Mouse (Mus musculus) midbrain, embryonic 14.5 days (tissue): Measurements from ENCODE around the gene Atp6v1fnb. TPM values are rescaled to one million over a fixed set of nuclear protein-coding genes. Genes with fewer than 3 reads are reported as not detected.
A peak's percentile ranks its signal among the peaks of the same experiment; 100 is the strongest.

Source experiments
- ATAC-seq: fragments of 200-750 bp; cut with Nextera tagmentation; 2 replicates; pipeline ENCODE4 v1.8.0; 2017; ENCODE audit warnings: moderate number of reproducible peaks, moderate library complexity; ENCODE audit not compliant: low FRiP score, low TSS enrichment
- DNase-seq: peaks from one replicate; pipeline ENCODE4 v3.0.0-alpha.2; 2015
- H3K27ac ChIP-seq: fragments of 300-500 bp; sonication (generic); replicated peaks from 2 replicates; pipeline ENCODE4 v1.5.1; 2014; ENCODE audit warnings: mild to moderate bottlenecking, low read depth, low read length, moderate library complexity
- H3K27me3 ChIP-seq: fragments of 300-500 bp; sonication (generic); 2 replicates; pipeline ENCODE4 v1.6.1; 2014; ENCODE audit warnings: low read length, control low read depth, mixed read lengths; ENCODE audit not compliant: control insufficient read depth, insufficient read depth
- H3K36me3 ChIP-seq: fragments of 300-500 bp; sonication (generic); 2 replicates; pipeline ENCODE4 v1.6.1; 2014; ENCODE audit warnings: low read length, control low read depth; ENCODE audit not compliant: control insufficient read depth, insufficient read depth
- H3K4me1 ChIP-seq: fragments of 300-500 bp; sonication (generic); 2 replicates; pipeline ENCODE4 v1.6.1; 2014; ENCODE audit warnings: mild to moderate bottlenecking, antibody characterized with exemption, low read length, control low read depth; ENCODE audit not compliant: control insufficient read depth, insufficient read depth
- H3K4me2 ChIP-seq: fragments of 300-500 bp; sonication (generic); 2 replicates; pipeline ENCODE4 v1.6.1; 2014; ENCODE audit warnings: mild to moderate bottlenecking, low read length, moderate library complexity
- H3K4me3 ChIP-seq: fragments of 300-500 bp; sonication (generic); replicated peaks from 2 replicates; pipeline ENCODE4 v1.5.1; 2014; ENCODE audit warnings: low read depth, low read length
- H3K9ac ChIP-seq: fragments of 300-500 bp; sonication (generic); replicated peaks from 2 replicates; pipeline ENCODE4 v1.6.1; 2014; ENCODE audit warnings: mild to moderate bottlenecking, low read length, moderate library complexity
- H3K9me3 ChIP-seq: fragments of 300-500 bp; sonication (generic); 2 replicates; pipeline ENCODE4 v1.6.1; 2016; ENCODE audit warnings: low read length, control low read depth, mixed read lengths; ENCODE audit not compliant: control insufficient read depth
- WGBS: fragments of 180-500 bp; shearing (Covaris S2); extraction: QIAGEN DNeasy Blood & Tissue Kit; methylation state at CpG from one replicate; pipeline ENCODE4 v1.1.7; 2014; 5-methylcytosine and 5-hydroxymethylcytosine counted together
- polyA plus RNA-seq: library from polyadenylated mRNA; unstranded; fragments of >200 nt; fragmentation: Nextera tagmentation; extraction: Ambion mirVana; gene quantifications from 2 replicates; pipeline ENCODE4 v1.2.1, GENCODE M21; 2014

Gene Atp6v1fnb
- polyA plus RNA-seq, 1 experiment from 2014 or later: not detected

- H3K4me1 ChIP-seq: 0 out of 2 replicates have a peak, but pooled peaks cover 4% of the 10 kb centered on the region
- no peak for DNase-seq
- H3K4me2 ChIP-seq: no peak overlapping the region
- no peak overlapping the region for H3K9ac ChIP-seq
- H3K27me3 ChIP-seq: peaks cover 13% of the 10 kb centered on the region
- H3K9me3 ChIP-seq: no peaks in the 10 kb centered on the region
- ATAC-seq: no peak
- H3K4me3 ChIP-seq: no peak overlapping the region
- 96% methylated on average over 7 of the region's 7 CpGs for WGBS
- H3K27ac ChIP-seq: no peak overlapping the region
- no peaks in the 10 kb centered on the region for H3K36me3 ChIP-seq
These were observed 28.9 kb downstream of the Atp6v1fnb start for GRCm38 (mm10) chr6:29500177-29500576.

DNA sequence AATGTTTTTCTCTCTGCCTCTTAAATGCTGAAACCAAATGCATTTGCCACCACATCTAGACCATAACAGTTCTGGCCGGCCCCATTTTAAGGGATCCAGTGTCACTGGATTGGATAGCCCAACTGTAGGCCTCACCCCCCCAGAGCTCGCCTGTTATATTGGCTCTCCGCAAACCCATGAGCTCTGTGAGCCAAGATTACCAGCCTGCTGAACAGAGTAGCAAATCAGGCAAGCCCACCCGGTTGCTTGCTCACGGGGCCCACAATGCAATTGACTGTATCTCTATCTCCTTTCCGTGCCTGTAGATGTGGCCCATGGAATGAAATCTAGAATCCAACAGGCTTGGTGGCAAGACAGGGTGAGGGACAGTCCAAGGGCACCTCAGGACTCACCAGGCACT, 29.6 kb downstream of the Atp6v1fnb start:
- H3K4me3 ChIP-seq: no peak overlapping the region
- no peak overlapping the region for H3K9ac ChIP-seq
- peaks cover 13% of the 10 kb centered on the region for H3K27me3 ChIP-seq
- H3K4me2 ChIP-seq: no peak overlapping the region
- ATAC-seq: no peak
- H3K36me3 ChIP-seq: no peaks in the 10 kb centered on the region
- no peaks in the 10 kb centered on the region for H3K9me3 ChIP-seq
- 0 out of 2 replicates have a peak, but pooled peaks cover 4% of the 10 kb centered on the region for H3K4me1 ChIP-seq
- 89% methylated on average over 6 of the region's 6 CpGs for WGBS
- DNase-seq: no peak
- no peak overlapping the region for H3K27ac ChIP-seq

DNA sequence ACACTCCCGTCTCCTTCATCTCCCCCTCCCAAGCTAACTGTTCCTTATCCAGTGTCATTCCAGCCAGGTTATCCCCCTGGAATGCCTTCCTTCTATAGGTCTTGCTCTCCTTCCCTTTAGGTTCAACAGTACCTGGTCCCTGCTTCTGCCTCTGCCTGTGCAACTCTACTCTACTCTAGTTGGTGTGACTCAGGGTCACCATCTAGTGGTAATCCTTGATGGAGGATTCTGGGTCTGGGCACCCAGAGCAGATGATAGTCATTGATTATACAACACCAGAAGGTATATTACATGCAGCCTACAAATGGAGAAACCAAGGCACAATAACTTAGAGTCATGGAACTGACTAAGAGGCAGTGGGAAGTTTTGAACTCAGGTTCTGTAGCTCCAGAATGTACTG, 30.4 kb downstream of the Atp6v1fnb start:
- H3K27ac ChIP-seq: no peak overlapping the region
- no peaks in the 10 kb centered on the region for H3K9me3 ChIP-seq
- WGBS: 84% methylated on average over 1 of the region's 1 CpGs
- no peaks in the 10 kb centered on the region for H3K4me1 ChIP-seq
- H3K36me3 ChIP-seq: no peaks in the 10 kb centered on the region
- DNase-seq (no peak), ATAC-seq (no peak)
- peaks cover 11% of the 10 kb centered on the region for H3K27me3 ChIP-seq
- no peak overlapping the region for H3K4me3 ChIP-seq
- no peak overlapping the region for H3K4me2 ChIP-seq
- no peak overlapping the region for H3K9ac ChIP-seq

GRCm38 (mm10) chr6:29505493-29505892, 34.3 kb downstream of the Atp6v1fnb start:
- ATAC-seq: no peak
- no peak overlapping the region for H3K27ac ChIP-seq
- 84% methylated on average over 5 of the region's 5 CpGs for WGBS
- peaks cover 30% of the 10 kb centered on the region; the same call in 1 of the 2 replicates for H3K27me3 ChIP-seq
- peaks cover 8% of the 10 kb centered on the region; the same call in 1 of the 2 replicates for H3K4me1 ChIP-seq
- H3K9me3 ChIP-seq: no peaks in the 10 kb centered on the region
- H3K36me3 ChIP-seq: no peaks in the 10 kb centered on the region
- DNase-seq: no peak
- H3K4me2 ChIP-seq: no peak overlapping the region
- no peak overlapping the region for H3K4me3 ChIP-seq
- no peak overlapping the region for H3K9ac ChIP-seq

DNA sequence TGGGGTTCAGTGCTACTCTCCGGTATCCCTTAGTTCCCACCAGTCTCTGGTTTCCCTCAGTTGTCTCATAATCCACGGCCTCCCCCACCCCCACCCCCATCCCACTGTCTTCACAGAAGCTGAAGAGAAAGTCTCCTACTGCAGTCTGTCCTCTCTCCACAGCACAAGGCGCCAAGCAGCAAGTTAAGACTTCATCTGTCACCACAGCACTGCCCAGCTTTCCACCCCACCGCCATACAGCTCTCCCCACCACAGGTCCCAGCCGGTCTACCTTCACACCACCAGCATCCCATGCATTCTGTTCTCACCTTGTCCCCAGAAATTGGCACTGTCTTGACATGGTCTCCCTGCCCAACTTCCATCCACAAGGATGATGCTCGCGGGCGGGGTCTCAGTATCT, 35.6 kb downstream of the Atp6v1fnb start:
- peaks cover 30% of the 10 kb centered on the region; the same call in 1 of the 2 replicates for H3K27me3 ChIP-seq
- H3K9me3 ChIP-seq: no peaks in the 10 kb centered on the region
- peak overlapping the region; percentile 40 for H3K4me3 ChIP-seq
- no peak for ATAC-seq
- H3K4me2 ChIP-seq: peak overlapping the region; percentile 67
- peaks cover 8% of the 10 kb centered on the region; the same call in 1 of the 2 replicates for H3K4me1 ChIP-seq
- no peak overlapping the region for H3K9ac ChIP-seq
- no peak for DNase-seq
- no peak overlapping the region for H3K27ac ChIP-seq
- H3K36me3 ChIP-seq: no peaks in the 10 kb centered on the region
- 20% methylated on average over 8 of the region's 8 CpGs for WGBS

- Histone ChIP-seq H3K36me3 (no peaks in the 10 kb centered on the region), H3K27me3 (peaks cover 30% of the 10 kb centered on the region; the same call in 1 of the 2 replicates), H3K9me3 (no peaks in the 10 kb centered on the region), H3K4me1 (peaks cover 8% of the 10 kb centered on the region; the same call in 1 of the 2 replicates), H3K4me2 (peak within 1 kb of the TSS; percentile 67), H3K27ac (no peak within 1 kb of the TSS), H3K4me3 (peak within 1 kb of the TSS; percentile 40), H3K9ac (peak within 1 kb of the TSS; percentile 47)
- 1% methylated on average over 44 of the region's 47 CpGs for WGBS
- ATAC-seq (peak; percentile 50), DNase-seq (peak; percentile 65)
These were observed 36.4 kb downstream of the Atp6v1fnb start, which contains the start of gene Kcp for GRCm38 (mm10) chr6:29507447-29508309. Gene Kcp, minus strand, starts transcription at chr6:29507952.

GRCm38 (mm10) chr6:29509086-29509485, 37.8 kb downstream of the Atp6v1fnb start:
- Histone ChIP-seq H3K9me3 (no peaks in the 10 kb centered on the region), H3K27me3 (peaks cover 30% of the 10 kb centered on the region; the same call in 1 of the 2 replicates), H3K4me2 (no peak overlapping the region), H3K27ac (no peak overlapping the region), H3K9ac (no peak overlapping the region), H3K4me3 (no peak overlapping the region), H3K4me1 (peaks cover 17% of the 10 kb centered on the region; the same call in 1 of the 2 replicates), H3K36me3 (no peaks in the 10 kb centered on the region)
- WGBS: 36% methylated on average over 2 of the region's 2 CpGs
- ATAC-seq (no peak), DNase-seq (no peak)

DNA sequence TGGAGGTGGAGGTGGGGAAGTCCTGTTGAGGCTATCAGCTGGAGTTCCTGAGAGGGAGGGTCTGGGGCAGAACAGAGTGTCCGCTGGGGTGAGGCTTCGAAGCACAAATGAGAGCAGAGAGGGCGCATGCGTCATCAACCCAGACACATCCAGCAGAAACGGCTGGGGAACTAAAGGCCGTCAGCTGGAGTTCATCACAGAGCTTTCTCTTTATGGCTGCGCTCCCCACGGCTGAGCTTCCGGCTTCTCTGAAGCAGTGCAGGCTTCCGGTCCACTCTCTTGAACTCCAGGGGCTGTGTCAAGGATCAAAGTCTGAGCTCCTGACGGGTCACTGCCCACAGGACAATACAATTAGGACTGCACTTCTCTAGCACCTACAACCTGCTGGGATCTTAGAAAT, 42.0 kb downstream of the Atp6v1fnb start:
- peak overlapping the region; percentile 15; the same call in 1 of the 2 replicates for H3K4me3 ChIP-seq
- H3K4me1 ChIP-seq: peaks cover 9% of the 10 kb centered on the region; the same call in 1 of the 2 replicates
- H3K4me2 ChIP-seq: peak overlapping the region; percentile 52
- H3K27ac ChIP-seq: no peak overlapping the region
- peak; percentile 74 for DNase-seq
- H3K9ac ChIP-seq: no peak overlapping the region; the same call in 1 of the 2 replicates
- under 1% methylated on average over 11 of the region's 11 CpGs for WGBS
- H3K36me3 ChIP-seq: no peaks in the 10 kb centered on the region
- H3K27me3 ChIP-seq: peaks cover 13% of the 10 kb centered on the region; the same call in 1 of the 2 replicates
- peak; percentile 31; the same call in 1 of the 2 replicates for ATAC-seq
- H3K9me3 ChIP-seq: no peaks in the 10 kb centered on the region
